Comparison of ENCODE assay signal across 25 mouse cellular contexts in genomic region chr9:28783834-28784233, GRCm38 (mm10).
"Had no signal": no experiment of that assay in that cellular context is flagged by ENCODE, and none has a peak within 500 bp of the region (broad histone marks: within the 10 kb centered on the region; RNA-seq: fewer than 3 reads in every experiment).

No protein-coding gene starts in this region.

- DNase-seq: gastrocnemius, adult 2 months; gastrocnemius, postnatal 14 days; gastrocnemius, postnatal 36 days; heart, adult 18-20 months; heart, postnatal 10 days; heart, postnatal 4 days; kidney, adult 18-20 months; kidney, adult 8-10 months; kidney, postnatal 10 days; kidney, postnatal 25 days; kidney, postnatal 4 days; liver, embryonic 13.5 days had no signal

- ATAC-seq: hindbrain, embryonic 16.5 days; inflammation-experienced regulatory T-cells, adult 6 months had no signal

- H3K9ac ChIP-seq: heart, embryonic 12.5 days; hindbrain, embryonic 12.5 days; hindbrain, embryonic 14.5 days; limb, embryonic 12.5 days; liver, embryonic 13.5 days; liver, embryonic 15.5 days had no signal

- H3K4me3 ChIP-seq: gastrocnemius, adult 2 months; heart, embryonic 10.5 days; heart, embryonic 12.5 days; hindbrain, embryonic 10.5 days; hindbrain, embryonic 12.5 days; layer of hippocampus, adult 2 months; left cerebral cortex, adult 2 months; limb, embryonic 10.5 days; limb, embryonic 12.5 days; liver, embryonic 13.5 days; liver, embryonic 15.5 days had no signal

- H3K4me1 ChIP-seq: hindbrain, embryonic 12.5 days; liver, embryonic 13.5 days; liver, embryonic 15.5 days had no signal

- H3K4me2 ChIP-seq: heart, embryonic 12.5 days; hindbrain, embryonic 12.5 days; hindbrain, embryonic 14.5 days; limb, embryonic 12.5 days; liver, embryonic 11.5 days; liver, embryonic 13.5 days; liver, embryonic 15.5 days had no signal

- H3K27me3 ChIP-seq: heart, embryonic 12.5 days; hindbrain, embryonic 12.5 days; limb, embryonic 12.5 days; liver, embryonic 13.5 days; liver, embryonic 15.5 days had no signal

- H3K27ac ChIP-seq: gastrocnemius, adult 2 months; heart, embryonic 10.5 days; hindbrain, embryonic 10.5 days; hindbrain, embryonic 12.5 days; hindbrain, embryonic 14.5 days; layer of hippocampus, adult 2 months; left cerebral cortex, adult 2 months; limb, embryonic 10.5 days; limb, embryonic 12.5 days; liver, embryonic 13.5 days; liver, embryonic 15.5 days had no signal

- H3K9me3 ChIP-seq: heart, embryonic 10.5 days; heart, embryonic 12.5 days; hindbrain, embryonic 10.5 days; hindbrain, embryonic 12.5 days; limb, embryonic 10.5 days; limb, embryonic 12.5 days; liver, embryonic 13.5 days; liver, embryonic 15.5 days had no signal

- H3K36me3 ChIP-seq: heart, embryonic 10.5 days; heart, embryonic 12.5 days; hindbrain, embryonic 10.5 days; hindbrain, embryonic 12.5 days; limb, embryonic 10.5 days; limb, embryonic 12.5 days; liver, embryonic 13.5 days; liver, embryonic 15.5 days had no signal
